In the genomic region with DNA sequence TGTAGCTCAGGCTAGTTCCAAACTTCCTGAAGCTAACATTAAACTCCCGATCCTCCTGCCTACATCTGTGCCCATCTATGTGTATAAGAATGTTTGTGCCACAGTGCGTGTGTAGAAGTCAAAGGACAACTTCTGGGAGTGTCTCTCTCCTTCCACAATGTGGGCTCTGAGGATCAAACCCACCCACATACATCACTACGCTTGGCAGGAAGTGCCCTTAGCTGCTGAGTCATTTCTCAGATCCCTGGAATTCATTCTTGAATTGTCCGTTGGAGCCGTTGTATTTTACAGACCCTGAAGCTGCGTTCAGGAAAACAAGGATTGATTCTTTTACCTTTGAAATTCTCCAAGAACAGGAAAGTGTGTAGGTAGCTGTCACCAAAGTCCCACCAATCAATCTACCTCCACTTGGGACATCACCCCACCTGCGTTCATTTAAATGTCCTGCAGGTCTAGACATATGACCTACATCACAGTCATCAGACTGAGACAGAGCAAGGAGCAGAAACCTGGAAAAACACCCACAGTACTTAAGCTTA, we compare ENCODE assay signal across 19 mouse cellular contexts. TPM values are rescaled to one million over a fixed set of nuclear protein-coding genes. Genes with fewer than 3 reads are reported as not detected.
DNase-seq lines count a peak whose midpoint lies in the region; ATAC-seq and TF ChIP-seq lines count a peak whose summit lies in the region.
"Had no signal": no experiment of that assay in that cellular context is flagged by ENCODE, and none has a peak within 500 bp of the region (broad histone marks: within the 10 kb centered on the region; RNA-seq: fewer than 3 reads in every experiment).

No protein-coding gene starts in this region.

- H3K36me3 ChIP-seq in C2C12 (ENCODE audit: control insufficient read depth, insufficient read depth) (no peaks in the 10 kb centered on the region), myocyte (ENCODE audit: control insufficient read depth, insufficient read depth) (no peaks in the 10 kb centered on the region)
- H3K36me3 ChIP-seq in forebrain, embryonic 10.5 days (replicated peaks), result no peaks in the 10 kb centered on the region
- H3K36me3 ChIP-seq in hindbrain, embryonic 14.5 days (replicated peaks; ENCODE audit: control insufficient read depth, insufficient read depth), result no peaks in the 10 kb centered on the region
- H3K36me3 ChIP-seq: hindbrain, embryonic 12.5 days had no signal

- H3ac ChIP-seq in C2C12 (ENCODE audit: control insufficient read depth, insufficient read length, low read depth) (no peak overlapping the region), myocyte (ENCODE audit: control insufficient read depth, insufficient read length) (no peak overlapping the region)

- H3K79me2 ChIP-seq in C2C12 (ENCODE audit: control insufficient read depth, insufficient read depth) (no peaks in the 10 kb centered on the region), myocyte (ENCODE audit: control insufficient read depth, insufficient read depth) (no peaks in the 10 kb centered on the region)

- peak overlapping the region; percentile 80 for H3K27ac ChIP-seq in cerebellum, adult 2 months (ENCODE audit: insufficient read depth, low read length)
- H3K27ac ChIP-seq in left cerebral cortex, adult 2 months, result peak overlapping the region; percentile 72
- H3K27ac ChIP-seq in forebrain, embryonic 10.5 days, result no peak overlapping the region
- H3K27ac ChIP-seq in hindbrain, embryonic 14.5 days, result no peak overlapping the region
- H3K27ac ChIP-seq: hindbrain, embryonic 12.5 days had no signal

- TF ChIP-seq CTCF in cerebellum, adult 2 months (IDR thresholded peaks at IDR 0.05; ENCODE audit: borderline replicate concordance, insufficient read depth, low read depth, low read length), result no peak
- TF ChIP-seq CTCF in left cerebral cortex, adult 2 months (IDR thresholded peaks at IDR 0.05), result no peak
- TF ChIP-seq CTCF in C2C12 (IDR thresholded peaks at IDR 0.05; ENCODE audit: control insufficient read depth, insufficient read depth, insufficient read length), result no peak

- H3K4me1 ChIP-seq in cerebellum, adult 2 months (ENCODE audit: control insufficient read depth, insufficient read depth, low read length), result peaks cover 23% of the 10 kb centered on the region
- H3K4me1 ChIP-seq in forebrain, embryonic 10.5 days, result peaks cover 40% of the 10 kb centered on the region
- peaks cover 5% of the 10 kb centered on the region; the same call in 1 of the 2 replicates for H3K4me1 ChIP-seq in hindbrain, embryonic 14.5 days (replicated peaks; ENCODE audit: control insufficient read depth, insufficient read depth, low read length)

- H3K4me2 ChIP-seq in myocyte (ENCODE audit: low read depth), result peak overlapping the region; percentile 58
- H3K4me2 ChIP-seq in hindbrain, embryonic 14.5 days (replicated peaks), result no peak overlapping the region
- H3K4me2 ChIP-seq: hindbrain, embryonic 12.5 days; liver, embryonic 11.5 days had no signal

- no peak for DNase-seq in cerebellum, adult 2 months
- DNase-seq in cerebellum, adult 9-10 months, result no peak
- no peak for DNase-seq in left cerebral cortex, adult 2 months (ENCODE audit: extremely low spot score in 1 of 2, low spot score in 2 of 2)
- no peak for DNase-seq in left cerebral cortex, postnatal 25 days (ENCODE audit: low spot score in 2 of 2)
- DNase-seq in forebrain, embryonic 10.5 days (ENCODE audit: extremely low spot score, low spot score), result no peak
- no peak for DNase-seq in hindbrain, embryonic 14.5 days (ENCODE audit: low spot score)
- DNase-seq: adrenal gland, adult 2 months; gastrocnemius, postnatal 25 days; heart, postnatal 10 days; kidney, adult 8-10 months; kidney, postnatal 25 days; lung, postnatal 14 days; retina, postnatal 1 day; thymus, postnatal 25 days had no signal

- no peak overlapping the region for H3K9ac ChIP-seq in hindbrain, embryonic 14.5 days
- H3K9ac ChIP-seq: hindbrain, embryonic 12.5 days had no signal

- H3K4me3 ChIP-seq in cerebellum, adult 2 months (replicated peaks; ENCODE audit: insufficient read depth, low read depth, low read length), result no peak overlapping the region
- no peak overlapping the region for H3K4me3 ChIP-seq in left cerebral cortex, adult 2 months
- no peak overlapping the region for H3K4me3 ChIP-seq in C2C12 (ENCODE audit: insufficient read depth, poor library complexity, severe bottlenecking)
- H3K4me3 ChIP-seq in myocyte, result no peak overlapping the region
- no peak overlapping the region for H3K4me3 ChIP-seq in forebrain, embryonic 10.5 days
- no peak overlapping the region for H3K4me3 ChIP-seq in hindbrain, embryonic 14.5 days (replicated peaks; ENCODE audit: low read length)
- H3K4me3 ChIP-seq: hindbrain, embryonic 12.5 days had no signal

- no peaks in the 10 kb centered on the region for H3K27me3 ChIP-seq in cerebellum, adult 2 months (ENCODE audit: control insufficient read depth, insufficient read depth, low read length)
- H3K27me3 ChIP-seq in C2C12 (ENCODE audit: control insufficient read depth, insufficient read depth, insufficient read length), result no peaks in the 10 kb centered on the region
- H3K27me3 ChIP-seq in myocyte (ENCODE audit: control insufficient read depth, insufficient read depth, insufficient read length), result no peaks in the 10 kb centered on the region
- no peaks in the 10 kb centered on the region for H3K27me3 ChIP-seq in forebrain, embryonic 10.5 days (ENCODE audit: poor library complexity, severe bottlenecking)
- H3K27me3 ChIP-seq in hindbrain, embryonic 14.5 days (ENCODE audit: control insufficient read depth, insufficient read depth, low read length), result no peaks in the 10 kb centered on the region
- H3K27me3 ChIP-seq: hindbrain, embryonic 12.5 days had no signal

- no peaks in the 10 kb centered on the region for H3K9me3 ChIP-seq in forebrain, embryonic 10.5 days
- H3K9me3 ChIP-seq in hindbrain, embryonic 14.5 days (ENCODE audit: control insufficient read depth, low read length), result no peaks in the 10 kb centered on the region

- H3K79me3 ChIP-seq in C2C12 (ENCODE audit: low read depth), result no peaks in the 10 kb centered on the region

- 65% methylated on average over 7 of the region's 7 CpGs for WGBS in cerebellum, adult 2 months
- WGBS in forebrain, embryonic 10.5 days, result 91% methylated on average over 7 of the region's 7 CpGs
- 81% methylated on average over 7 of the region's 7 CpGs for WGBS in hindbrain, embryonic 14.5 days

- no peak for TF ChIP-seq POLR2A in cerebellum, adult 2 months (IDR thresholded peaks at IDR 0.05; ENCODE audit: borderline replicate concordance, insufficient read depth, low read length)
- no peak for TF ChIP-seq POLR2A in myocyte (IDR thresholded peaks at IDR 0.05; ENCODE audit: insufficient read length, low read depth)

- ATAC-seq in hindbrain, embryonic 14.5 days (ENCODE audit: low FRiP score), result no peak
- ATAC-seq: inflammation-experienced regulatory T-cells, adult 6 months had no signal

- intact Hi-C loops in left cerebral cortex, adult 2 months (cut with DNase I), result no loop called here
- intact Hi-C loops in left cerebral cortex, postnatal 25 days (cut with DNase I), result loop anchor here (2.0 kb wide), 1 partner anchor 16 kb away; no protein-coding TSS in a partner anchor

TF ChIP-seq in C2C12, 6 proteins besides CTCF, POLR2A, EP300 and RAD21:
- TF ChIP-seq FOSL1 (IDR thresholded peaks at IDR 0.05; ENCODE audit: insufficient read depth, low read length, poor library complexity, severe bottlenecking) (peak; percentile 1), MYOG (IDR thresholded peaks at IDR 0.05; ENCODE audit: control insufficient read depth, extremely low read depth, insufficient read length) (no peak)
TF ChIP-seq in C2C12: peak in this region for 1.

TF ChIP-seq in myocyte, 11 proteins besides CTCF, POLR2A, EP300 and RAD21:
- no peak for TF ChIP-seq USF1 (IDR thresholded peaks at IDR 0.05; ENCODE audit: low read depth)
- no peak for TF ChIP-seq MYOD1 (IDR thresholded peaks at IDR 0.05; ENCODE audit: control insufficient read depth in 1 of 3, insufficient read length in 2 of 3, low read depth in 2 of 3)
- TF ChIP-seq MAX (IDR thresholded peaks at IDR 0.05; ENCODE audit: low read depth), result no peak
- TF ChIP-seq E2F4 (IDR thresholded peaks at IDR 0.05; ENCODE audit: insufficient read depth), result no peak
- no peak for TF ChIP-seq SRF (IDR thresholded peaks at IDR 0.05; ENCODE audit: control insufficient read depth, insufficient read length, low read depth)
- TF ChIP-seq REST (IDR thresholded peaks at IDR 0.05; ENCODE audit: insufficient read depth, insufficient read length), result no peak
- TF ChIP-seq CEBPB (IDR thresholded peaks at IDR 0.05; ENCODE audit: insufficient read depth, poor library complexity, severe bottlenecking), result no peak
- TF ChIP-seq MYOG (IDR thresholded peaks at IDR 0.05; ENCODE audit: control insufficient read depth in 1 of 3, insufficient read depth in 1 of 3, insufficient read length in 2 of 3, low read depth in 2 of 3), result no peak
- TF ChIP-seq POLR2AphosphoS2 (IDR thresholded peaks at IDR 0.05; ENCODE audit: insufficient read length, low read depth), result no peak
- TF ChIP-seq TCF3 (IDR thresholded peaks at IDR 0.05; ENCODE audit: insufficient read length, low read depth), result no peak
- TF ChIP-seq TCF12 (IDR thresholded peaks at IDR 0.05; ENCODE audit: insufficient read depth, poor library complexity, severe bottlenecking), result no peak
TF ChIP-seq in myocyte: peak in this region for 0.

RNA-seq across cellular contexts. Expression of a gene that starts 21.7 kb away (rescaled TPM):
- polyA plus RNA-seq in cerebellum, adult 2 months (2012; rRNA removed), result 37.5 and 39.1 TPM in 2 replicates
- total RNA-seq in left cerebral cortex, adult 2 months (2021), result 100 to 1,000 TPM; 154 to 161 TPM
- 100 to 1,000 TPM; 133 to 146 TPM for total RNA-seq in left cerebral cortex, postnatal 25 days (2021)
- polyA plus RNA-seq in C2C12 (2012; fragmentation: generic; extraction: Trizol), result 15.9 TPM
- polyA plus RNA-seq in myocyte (2012; fragmentation: generic; extraction: Trizol), result 14.4 TPM
- polyA plus RNA-seq in forebrain, embryonic 10.5 days (2016; fragmentation: Nextera tagmentation; extraction: Ambion mirVana), result 10.5 and 11.5 TPM in 2 replicates
- 15.7 and 17.6 TPM in 2 replicates for polyA plus RNA-seq in hindbrain, embryonic 14.5 days (2014; fragmentation: Nextera tagmentation; extraction: Ambion mirVana)

Comparison
In these comparisons a context has a peak if more than half of its experiments do, and no peak if none do; other contexts are left out.
1. H3K27ac ChIP-seq: peak in cerebellum, adult 2 months (single experiment) and left cerebral cortex, adult 2 months (single experiment); none in forebrain, embryonic 10.5 days (single experiment) and hindbrain, embryonic 14.5 days (single experiment).